Mouse (Mus musculus): ENCODE measurements around the gene Rnf222. TPM values are rescaled to one million over a fixed set of nuclear protein-coding genes. Genes with fewer than 3 reads are reported as not detected.

Rnf222 gene
- polyA plus RNA-seq (2011; ENCODE audit: insufficient read length, low read depth, missing spikeins) = not detected in 2 replicates

DNA sequence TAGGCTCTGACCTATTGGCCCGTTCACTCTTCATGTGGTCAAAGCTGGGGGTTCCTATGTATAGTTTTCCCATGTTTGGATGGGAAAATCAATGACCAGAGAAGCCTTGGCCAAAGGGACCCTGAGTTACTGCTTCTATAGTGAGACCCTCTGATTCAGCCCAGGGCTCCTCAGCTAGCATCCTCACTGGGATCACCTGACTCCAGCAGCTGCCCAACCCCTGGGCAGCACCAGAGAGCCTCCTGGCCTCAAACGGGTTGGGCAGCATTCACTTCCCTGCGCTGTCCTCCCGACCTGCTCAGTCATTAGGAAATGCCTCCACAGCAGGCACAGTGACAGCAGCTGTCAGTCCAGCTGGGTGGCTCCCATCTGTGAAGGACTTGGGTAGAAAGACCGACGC is at the start of gene Rnf222:
Gene Rnf222 (plus strand): TSS at position 301 of the 400 bp plus-strand sequence.
- H3K4me1 ChIP-seq (ENCODE audit: control insufficient read depth, insufficient read depth, low read length) = no peaks in the 10 kb centered on the region
- H3K27ac ChIP-seq (ENCODE audit: insufficient read depth, low read length) = no peak within 1 kb of the TSS
- TF ChIP-seq CTCF (IDR thresholded peaks at IDR 0.05; ENCODE audit: borderline replicate concordance, insufficient read depth, low read length) (no peak), POLR2A (IDR thresholded peaks at IDR 0.05; ENCODE audit: low read depth, low read length) (no peak)
- no peak within 1 kb of the TSS for H3K4me3 ChIP-seq (ENCODE audit: insufficient read depth, low read length)

DNA sequence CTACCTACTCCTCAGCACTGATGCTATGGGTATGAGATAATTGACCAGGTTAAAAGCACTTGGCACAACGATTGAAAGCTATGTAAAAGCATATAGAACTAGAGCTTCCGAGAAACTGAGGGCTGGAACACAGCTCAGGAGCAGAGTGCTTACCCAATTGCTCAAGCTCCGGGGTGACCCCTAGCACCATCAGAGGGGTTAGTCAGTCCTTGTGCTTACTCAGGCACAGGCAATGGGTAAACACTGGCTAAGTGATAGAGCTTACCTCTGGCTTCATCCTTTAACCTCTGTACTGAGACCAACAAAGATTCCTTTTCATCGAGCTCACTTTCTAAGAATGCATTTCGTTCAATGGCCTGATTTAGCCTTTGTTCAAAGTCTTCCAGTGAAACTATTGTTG is 48.7 kb upstream of the Rnf222 start:
- Histone ChIP-seq H3K27ac (ENCODE audit: insufficient read depth, low read length) (no peak overlapping the region), H3K4me1 (ENCODE audit: control insufficient read depth, insufficient read depth, low read length) (no peaks in the 10 kb centered on the region), H3K4me3 (ENCODE audit: insufficient read depth, low read length) (no peak overlapping the region)
- TF ChIP-seq POLR2A (IDR thresholded peaks at IDR 0.05; ENCODE audit: low read depth, low read length) (no peak), CTCF (IDR thresholded peaks at IDR 0.05; ENCODE audit: borderline replicate concordance, insufficient read depth, low read length) (no peak)

- TF ChIP-seq POLR2A (IDR thresholded peaks at IDR 0.05; ENCODE audit: low read depth, low read length) (no peak), CTCF (IDR thresholded peaks at IDR 0.05; ENCODE audit: borderline replicate concordance, insufficient read depth, low read length) (no peak)
- Histone ChIP-seq H3K27ac (ENCODE audit: insufficient read depth, low read length) (no peak overlapping the region), H3K4me1 (ENCODE audit: control insufficient read depth, insufficient read depth, low read length) (peaks cover 14% of the 10 kb centered on the region), H3K4me3 (ENCODE audit: insufficient read depth, low read length) (peak overlapping the region; percentile 42)
Observed at GRCm38 (mm10) chr11:68850862-68851261, 37.5 kb upstream of the Rnf222 start.

DNA sequence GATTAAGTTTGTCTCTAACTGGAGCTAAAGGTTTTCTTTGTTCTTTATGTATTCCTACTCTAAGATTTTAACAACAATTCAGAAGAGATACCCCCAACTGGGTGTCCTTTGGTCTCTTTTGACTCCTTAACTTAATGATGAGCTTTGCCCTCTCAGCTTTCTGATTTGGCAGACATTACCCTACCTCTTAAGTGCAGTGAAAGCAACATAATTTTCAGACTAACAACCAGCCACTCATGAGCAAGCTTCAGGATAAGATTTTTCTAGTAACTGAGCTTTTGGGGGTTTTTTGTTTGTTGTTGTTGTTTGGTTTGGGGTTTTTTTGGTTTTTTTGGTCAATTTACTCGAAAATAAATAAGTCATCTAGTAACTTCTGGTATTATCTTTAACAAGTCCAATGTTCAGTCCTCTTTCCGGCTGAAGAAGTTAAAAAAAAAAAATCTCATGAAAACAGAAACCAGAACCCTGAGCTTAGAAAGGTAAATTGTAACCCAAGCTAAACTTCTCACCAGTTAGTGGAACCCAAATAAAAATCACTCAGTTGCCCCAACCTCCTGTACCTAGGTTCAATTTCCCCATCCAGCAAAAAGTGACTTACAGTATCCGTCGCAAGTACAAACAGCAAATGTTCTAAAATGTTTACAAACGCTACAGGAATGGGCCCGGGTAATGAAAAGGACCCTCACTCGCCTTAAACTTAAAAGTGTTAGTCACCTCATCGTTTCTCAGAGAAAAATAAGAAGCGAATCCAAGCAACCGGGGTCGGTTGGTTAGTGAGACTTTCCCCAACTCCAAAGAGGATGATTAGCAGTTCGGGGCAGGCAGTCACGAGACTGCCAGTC is 36.5 kb upstream of the Rnf222 start:
- Histone ChIP-seq H3K4me1 (ENCODE audit: control insufficient read depth, insufficient read depth, low read length) (peaks cover 11% of the 10 kb centered on the region), H3K27ac (ENCODE audit: insufficient read depth, low read length) (peak overlapping the region; percentile 93), H3K4me3 (ENCODE audit: insufficient read depth, low read length) (peak overlapping the region; percentile 92)
- no peak for TF ChIP-seq POLR2A (IDR thresholded peaks at IDR 0.05; ENCODE audit: low read depth, low read length)
- no peak for TF ChIP-seq CTCF (IDR thresholded peaks at IDR 0.05; ENCODE audit: borderline replicate concordance, insufficient read depth, low read length)

DNA sequence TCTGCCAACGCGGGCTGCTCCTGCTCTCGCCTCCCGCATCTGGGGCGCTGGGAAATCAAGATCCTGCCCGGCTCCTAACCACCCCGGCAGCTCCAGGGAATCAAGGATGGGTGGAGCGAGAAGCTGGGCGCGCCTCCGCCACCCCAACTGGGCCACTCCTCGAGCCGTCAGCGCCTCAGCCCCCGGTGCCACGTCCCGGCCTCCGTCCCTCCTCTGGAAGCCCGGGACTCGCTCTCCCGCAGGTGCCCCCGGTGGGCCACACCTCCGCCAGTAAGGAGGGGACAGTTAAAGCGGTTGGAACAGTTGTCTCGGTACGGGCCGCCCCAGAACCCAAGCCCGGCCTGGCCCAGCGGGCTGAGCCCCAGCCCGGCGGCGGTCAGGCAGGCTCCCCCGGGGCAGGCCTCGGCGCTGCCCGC is 35.9 kb upstream of the Rnf222 start:
- H3K4me3 ChIP-seq (ENCODE audit: insufficient read depth, low read length) = peak overlapping the region; percentile 92
- peak overlapping the region; percentile 93 for H3K27ac ChIP-seq (ENCODE audit: insufficient read depth, low read length)
- peaks cover 9% of the 10 kb centered on the region; the same call in 1 of the 2 replicates for H3K4me1 ChIP-seq (ENCODE audit: control insufficient read depth, insufficient read depth, low read length)
- TF ChIP-seq POLR2A (IDR thresholded peaks at IDR 0.05; ENCODE audit: low read depth, low read length) (peak; percentile 52; the same call in 1 of the 2 replicates), CTCF (IDR thresholded peaks at IDR 0.05; ENCODE audit: borderline replicate concordance, insufficient read depth, low read length) (no peak)

DNA sequence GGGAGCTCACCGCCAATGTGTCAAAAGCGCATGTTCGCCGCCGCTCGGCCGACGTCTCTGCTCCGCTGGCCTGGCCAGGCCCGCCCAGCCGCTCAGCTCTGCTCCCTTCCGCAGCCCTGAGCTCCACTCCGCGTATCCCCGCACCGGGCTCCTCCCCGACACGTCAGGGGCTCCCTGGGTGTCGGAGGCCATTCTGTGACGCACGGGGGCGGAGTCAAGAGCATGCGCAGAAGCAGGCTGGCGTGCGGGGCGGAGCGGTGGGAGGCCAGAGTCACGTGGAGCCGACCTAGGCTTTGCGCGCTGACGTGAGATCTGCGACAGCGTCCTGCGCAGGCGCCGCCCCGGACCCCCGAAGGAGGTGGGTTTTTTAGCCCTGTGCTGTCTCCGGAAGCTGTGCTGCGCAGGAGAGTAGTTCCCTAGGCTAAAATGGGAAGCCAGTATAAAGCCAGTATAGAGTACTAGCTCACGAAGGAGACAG is 35.4 kb upstream of the Rnf222 start:
- H3K4me3 ChIP-seq (ENCODE audit: insufficient read depth, low read length) = peak overlapping the region; percentile 92
- H3K4me1 ChIP-seq (ENCODE audit: control insufficient read depth, insufficient read depth, low read length) = peaks cover 9% of the 10 kb centered on the region; the same call in 1 of the 2 replicates
- TF ChIP-seq CTCF (IDR thresholded peaks at IDR 0.05; ENCODE audit: borderline replicate concordance, insufficient read depth, low read length) = no peak
- TF ChIP-seq POLR2A (IDR thresholded peaks at IDR 0.05; ENCODE audit: low read depth, low read length) = peak; percentile 86
- H3K27ac ChIP-seq (ENCODE audit: insufficient read depth, low read length) = peak overlapping the region; percentile 93

- H3K4me3 ChIP-seq (ENCODE audit: insufficient read depth, low read length) = peak overlapping the region; percentile 46
- no peak; the same call in 1 of the 2 replicates for TF ChIP-seq POLR2A (IDR thresholded peaks at IDR 0.05; ENCODE audit: low read depth, low read length)
- peaks cover 9% of the 10 kb centered on the region; the same call in 1 of the 2 replicates for H3K4me1 ChIP-seq (ENCODE audit: control insufficient read depth, insufficient read depth, low read length)
- peak overlapping the region; percentile 41 for H3K27ac ChIP-seq (ENCODE audit: insufficient read depth, low read length)
Observed at GRCm38 (mm10) chr11:68853611-68854401, 34.5 kb upstream of the Rnf222 start.

DNA sequence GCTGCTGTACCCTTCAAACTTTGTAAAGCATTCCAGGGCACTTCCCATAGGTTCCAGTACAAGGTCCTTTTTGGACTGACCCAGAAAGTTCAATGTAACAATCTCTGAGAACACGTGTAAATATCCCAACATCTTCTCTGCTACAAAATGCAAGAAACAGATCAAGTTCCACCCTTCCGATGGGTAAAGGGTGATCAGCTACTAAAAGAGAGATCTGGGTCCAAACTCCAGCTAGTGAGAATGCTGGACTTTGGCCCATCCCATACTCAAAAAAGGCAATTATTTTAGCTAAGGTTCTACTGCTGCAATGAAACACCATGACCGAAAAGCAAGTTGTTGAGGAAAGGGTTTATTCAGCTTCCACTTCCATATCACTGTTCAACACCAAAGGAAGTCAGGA is 33.7 kb upstream of the Rnf222 start:
- no peak for TF ChIP-seq CTCF (IDR thresholded peaks at IDR 0.05; ENCODE audit: borderline replicate concordance, insufficient read depth, low read length)
- peaks cover 9% of the 10 kb centered on the region; the same call in 1 of the 2 replicates for H3K4me1 ChIP-seq (ENCODE audit: control insufficient read depth, insufficient read depth, low read length)
- no peak overlapping the region for H3K27ac ChIP-seq (ENCODE audit: insufficient read depth, low read length)
- H3K4me3 ChIP-seq (ENCODE audit: insufficient read depth, low read length) = no peak overlapping the region

DNA sequence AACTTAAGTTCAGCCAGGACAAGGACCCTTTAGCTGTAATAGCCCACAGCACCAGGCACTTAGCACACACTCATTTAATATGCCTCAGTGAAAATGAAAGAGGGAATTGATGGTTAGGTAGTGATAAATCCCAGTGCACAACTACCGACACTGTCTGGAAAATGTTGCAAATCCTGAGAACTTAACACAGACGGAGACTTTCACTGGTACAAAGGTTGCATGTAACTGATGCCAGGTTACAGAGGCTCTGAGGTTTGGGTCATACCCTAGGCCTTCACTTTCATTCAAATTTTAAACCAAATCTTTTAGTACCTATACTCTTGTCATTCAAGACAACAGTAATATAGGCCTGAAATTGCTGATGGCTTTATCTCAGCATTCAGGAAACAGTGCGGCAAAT is 31.0 kb upstream of the Rnf222 start:
- Histone ChIP-seq H3K27ac (ENCODE audit: insufficient read depth, low read length) (no peak overlapping the region), H3K4me1 (ENCODE audit: control insufficient read depth, insufficient read depth, low read length) (peaks cover 7% of the 10 kb centered on the region; the same call in 1 of the 2 replicates), H3K4me3 (ENCODE audit: insufficient read depth, low read length) (no peak overlapping the region)
- no peak for TF ChIP-seq CTCF (IDR thresholded peaks at IDR 0.05; ENCODE audit: borderline replicate concordance, insufficient read depth, low read length)
- TF ChIP-seq POLR2A (IDR thresholded peaks at IDR 0.05; ENCODE audit: low read depth, low read length) = no peak
